Mouse (Mus musculus) ovary, postnatal 10 days (tissue): ENCODE measurements around the gene Tfap4.

Source experiments
- DNase-seq: peaks from one replicate; pipeline ENCODE4 v3.0.0; 2022; ENCODE audit warnings: low spot score

The Tfap4 gene

DNA sequence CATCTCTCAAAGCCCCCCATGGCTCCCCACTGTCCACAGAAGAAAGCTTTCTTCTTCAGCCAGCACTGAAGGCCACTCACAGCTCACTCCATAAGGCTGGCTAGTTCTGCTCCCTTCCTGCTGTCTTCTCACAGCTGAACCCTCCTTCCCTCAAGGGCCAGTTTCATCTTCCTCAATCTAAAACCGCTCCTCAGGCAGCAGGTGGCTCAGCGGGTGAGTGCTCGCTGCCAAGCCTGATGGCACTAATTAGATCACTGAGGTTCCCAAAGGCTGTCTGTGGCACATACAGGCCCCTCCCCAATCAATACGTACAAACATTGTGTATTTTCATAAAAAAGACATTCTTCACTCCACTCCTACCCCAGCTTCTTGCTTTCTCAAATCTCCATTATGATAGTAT is 40.5 kb downstream of the Tfap4 start:
- DNase-seq: no peak

GRCm38 (mm10) chr16:4517906-4518305 is 41.7 kb downstream of the Tfap4 start:
- no peak for DNase-seq

GRCm38 (mm10) chr16:4514383-4514782 is 45.3 kb downstream of the Tfap4 start:
- DNase-seq: no peak

DNA sequence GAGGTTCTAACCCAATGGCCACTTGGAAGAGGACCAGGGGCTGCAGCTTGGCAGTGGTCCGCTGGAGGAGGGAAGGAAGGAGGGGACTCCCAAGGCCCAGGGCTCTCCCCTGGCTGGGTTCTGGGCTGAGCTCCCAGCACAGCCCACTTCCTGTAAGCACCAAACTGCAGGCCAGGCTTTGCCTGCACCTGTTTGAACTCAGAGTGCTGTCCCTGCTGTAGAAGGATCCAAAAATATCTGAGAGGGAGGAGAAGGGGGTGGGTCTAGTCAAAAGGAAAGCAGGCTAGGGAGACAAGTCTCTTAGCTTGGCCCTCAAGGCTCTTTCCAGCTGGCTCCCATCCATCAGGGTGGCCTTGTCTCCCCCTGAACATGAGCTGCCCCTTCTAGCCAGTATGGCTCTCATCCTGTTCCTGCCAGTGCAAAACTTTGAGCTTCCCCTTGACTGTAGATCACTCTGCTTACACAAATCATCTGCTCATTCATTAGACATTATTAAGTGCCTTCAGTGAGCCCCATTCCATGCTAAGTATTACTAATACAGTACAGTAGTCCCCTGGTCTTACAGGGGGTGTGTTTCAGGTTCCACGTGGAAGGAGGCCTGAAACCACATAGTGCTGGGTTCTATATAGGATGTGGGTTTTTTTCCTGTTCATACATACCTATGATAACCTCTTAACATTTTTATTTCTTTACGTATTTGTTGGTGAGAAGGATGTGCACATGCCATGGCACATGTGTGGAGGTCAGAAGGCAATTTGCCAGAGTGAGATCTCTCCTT is 46.8 kb downstream of the Tfap4 start:
- peak; percentile 28 for DNase-seq

DNA sequence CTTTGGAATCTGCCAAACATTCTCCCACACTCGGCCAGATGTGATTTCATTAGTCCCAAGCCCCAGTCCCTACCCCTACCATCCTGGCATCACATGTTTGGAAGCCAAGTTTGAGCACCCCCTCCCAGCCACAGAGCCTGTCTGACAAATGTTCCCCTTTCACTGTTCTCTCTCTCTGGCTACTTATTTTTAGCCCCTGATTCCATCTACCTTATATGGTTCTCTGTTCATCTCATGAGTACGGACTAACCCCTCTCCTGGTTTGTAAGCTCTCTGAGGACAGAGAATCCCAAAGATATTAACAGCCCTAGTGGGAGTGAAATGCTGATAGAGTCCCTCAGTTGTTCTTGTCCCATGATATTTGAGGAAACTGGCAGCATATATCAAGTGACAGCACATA is 48.3 kb downstream of the Tfap4 start:
- no peak for DNase-seq

- no peak for DNase-seq
Measured at GRCm38 (mm10) chr16:4506181-4506580, 53.5 kb downstream of the Tfap4 start.

GRCm38 (mm10) chr16:4503495-4503894 is 56.2 kb downstream of the Tfap4 start:
- DNase-seq: no peak

DNA sequence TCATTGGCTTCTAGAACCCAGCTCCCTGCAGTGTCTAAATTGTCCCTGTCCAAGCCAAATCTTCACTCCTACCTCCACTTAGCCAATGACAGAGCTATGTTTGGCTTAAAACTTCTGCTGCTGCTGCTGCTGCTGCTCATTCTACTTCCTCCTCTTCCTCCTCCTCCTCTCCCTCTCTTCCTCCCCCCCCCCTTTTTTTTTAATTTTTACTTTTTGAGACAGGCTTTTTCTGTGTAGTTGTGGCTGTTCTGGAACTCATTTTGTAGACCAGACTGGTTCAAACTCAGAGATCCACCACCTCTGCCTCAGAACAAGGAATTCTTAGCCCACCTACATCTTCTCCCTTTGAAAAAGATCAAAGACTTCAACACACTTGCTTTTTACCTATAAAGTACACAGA is 57.1 kb downstream of the Tfap4 start:
- no peak for DNase-seq

- no peak for DNase-seq
Measured at GRCm38 (mm10) chr16:4501703-4502102, 58.0 kb downstream of the Tfap4 start.

- DNase-seq: no peak
Measured at GRCm38 (mm10) chr16:4500598-4501385, 58.9 kb downstream of the Tfap4 start.

DNA sequence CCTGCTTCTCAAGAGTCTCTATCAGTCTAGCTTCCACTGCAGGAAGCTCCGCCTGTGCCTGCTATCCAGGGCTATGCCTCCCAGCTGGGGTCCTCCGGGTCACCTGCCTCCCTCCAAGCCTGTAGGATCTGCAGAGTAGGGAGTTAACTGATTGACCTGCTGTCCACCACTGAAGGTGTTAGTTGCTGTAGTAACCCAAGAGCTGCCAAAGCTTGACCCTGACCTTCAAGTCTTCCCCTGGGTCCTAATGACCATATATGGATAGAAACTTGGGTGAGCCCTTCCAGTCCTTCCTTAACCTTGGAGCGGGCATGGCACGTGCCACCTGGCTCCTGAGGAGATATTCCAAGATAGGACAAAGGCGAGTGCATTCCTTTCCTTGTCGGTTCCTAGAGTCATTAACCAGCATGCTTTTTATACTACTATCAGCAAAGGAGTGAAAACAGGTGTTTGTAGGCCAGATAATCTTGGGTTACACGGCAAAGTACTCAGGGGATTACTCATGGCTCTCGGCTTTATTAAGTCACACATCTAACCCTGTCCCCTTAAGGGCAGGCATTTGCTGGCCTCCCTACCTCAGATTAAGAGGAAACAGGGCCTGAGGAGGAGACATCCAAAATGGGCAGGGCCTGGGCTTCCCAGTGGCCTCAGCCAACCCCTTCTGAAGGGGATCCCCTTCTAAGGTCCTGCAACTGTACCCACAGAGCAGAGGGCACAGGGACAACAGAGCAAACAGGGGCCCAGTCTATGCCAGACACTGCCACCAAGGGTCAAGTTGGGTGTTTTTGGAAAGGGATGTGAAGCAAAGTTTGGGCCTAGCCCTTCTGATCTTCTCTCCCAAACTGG is 61.7 kb downstream of the Tfap4 start:
- DNase-seq: no peak

- DNase-seq: no peak
Measured at GRCm38 (mm10) chr16:4496470-4496869, 63.2 kb downstream of the Tfap4 start.

DNA sequence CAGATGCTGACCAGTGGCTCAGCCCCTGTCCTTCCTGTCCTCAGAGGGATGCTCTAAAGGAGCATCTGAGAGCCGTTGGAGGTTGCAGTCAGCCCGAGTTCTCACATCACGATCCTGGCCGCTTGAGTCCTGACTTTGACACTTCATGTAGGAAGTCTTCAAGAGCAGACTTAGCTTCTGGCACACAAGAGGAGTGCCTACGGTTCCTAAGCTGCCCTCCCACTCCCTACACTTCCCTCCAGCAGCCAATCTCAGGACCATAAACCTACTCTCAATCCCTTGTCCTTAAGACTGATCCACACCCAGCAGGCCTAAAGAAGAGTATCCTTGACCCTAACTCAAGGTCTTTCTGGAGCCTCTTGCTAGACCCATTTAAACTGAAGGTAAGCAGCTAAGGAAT is 63.8 kb downstream of the Tfap4 start:
- no peak for DNase-seq
